Mouse (Mus musculus) layer of hippocampus, adult 11-12 months (tissue): ENCODE measurements at regions not wholly inside any gene's neighbourhood (a gene's known extent, or its start where the extent isn't known, plus 50 kb on each side); places are given as distances from the start of the nearest gene placed in this dataset.

Experiments used
- DNase-seq: peaks from one replicate; pipeline ENCODE4 v3.0.0; 2022; ENCODE audit warnings: low spot score

- DNase-seq: no peak
These were observed 106.8 kb upstream of the Kit start for GRCm38 (mm10) chr5:75467916-75468315.

GRCm38 (mm10) chr5:75471010-75471409, 103.7 kb upstream of the Kit start:
- no peak for DNase-seq

GRCm38 (mm10) chr5:75472484-75472883, 102.2 kb upstream of the Kit start:
- DNase-seq: no peak

GRCm38 (mm10) chr5:75475414-75475813, 99.3 kb upstream of the Kit start:
- no peak for DNase-seq

- DNase-seq: no peak
These were observed 96.2 kb upstream of the Kit start for GRCm38 (mm10) chr5:75478499-75478898.

DNA sequence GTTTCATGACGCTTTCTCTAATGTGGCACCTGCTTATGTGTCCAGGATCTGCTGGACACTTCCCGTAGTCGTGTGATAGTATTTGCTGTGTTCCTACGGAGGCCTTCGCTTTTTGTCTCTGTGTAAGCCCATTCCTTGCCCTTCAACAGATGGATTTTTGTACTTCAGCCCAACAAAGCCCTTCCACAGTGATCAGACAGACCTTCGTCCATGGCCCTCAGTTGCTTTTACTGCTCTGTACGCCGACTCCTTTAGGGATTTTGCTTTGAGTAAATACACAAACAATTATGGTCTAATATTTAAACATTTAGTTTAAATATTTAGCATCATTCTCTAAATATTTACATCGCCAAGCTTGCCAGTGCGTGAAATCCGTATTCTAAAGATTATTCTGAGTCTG, 95.6 kb upstream of the Kit start:
- DNase-seq: no peak

DNA sequence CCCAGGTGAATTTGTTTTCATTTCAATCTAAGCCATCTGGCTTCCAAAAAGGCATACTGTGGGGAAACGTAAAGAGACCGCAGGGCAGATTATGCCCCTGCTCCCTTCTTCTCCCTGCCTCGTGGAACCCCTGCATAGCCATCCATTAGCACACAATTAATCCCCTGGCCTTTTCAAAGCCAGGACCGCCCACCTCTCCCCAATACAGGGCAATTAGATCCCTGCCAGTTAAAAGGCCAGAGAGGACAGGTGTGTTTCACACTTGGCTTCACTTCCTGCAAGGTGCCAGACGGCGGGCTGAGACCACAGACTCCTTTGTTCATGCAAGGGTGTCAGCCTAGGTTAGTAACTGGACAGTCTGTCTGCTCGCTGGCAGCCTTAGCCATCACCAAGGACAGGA, 93.1 kb upstream of the Kit start:
- DNase-seq: no peak

- DNase-seq: no peak
These were observed 90.4 kb upstream of the Kit start for GRCm38 (mm10) chr5:75484330-75484729.

DNA sequence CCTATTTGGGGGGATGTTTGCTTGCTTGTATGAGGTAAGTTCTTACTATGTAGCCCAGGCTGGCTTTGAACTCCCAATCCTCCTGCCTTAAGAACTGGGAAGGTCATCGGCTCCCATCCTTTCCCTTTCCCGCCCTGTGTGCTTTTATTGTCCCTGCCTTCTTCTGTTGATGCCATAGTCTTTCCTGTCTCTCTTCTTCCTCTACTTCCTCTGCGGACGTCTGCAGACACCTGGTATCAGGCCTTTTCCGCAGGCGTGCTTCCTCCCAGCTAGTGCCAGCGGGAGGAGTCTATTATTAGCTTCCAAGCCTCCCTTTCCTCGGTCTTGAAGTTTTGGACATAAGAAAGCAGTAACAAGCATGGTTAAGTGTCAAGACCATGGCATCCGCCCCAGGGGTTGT, 83.9 kb upstream of the Kit start:
- DNase-seq: no peak

GRCm38 (mm10) chr5:75494143-75494542, 80.6 kb upstream of the Kit start:
- no peak for DNase-seq

DNA sequence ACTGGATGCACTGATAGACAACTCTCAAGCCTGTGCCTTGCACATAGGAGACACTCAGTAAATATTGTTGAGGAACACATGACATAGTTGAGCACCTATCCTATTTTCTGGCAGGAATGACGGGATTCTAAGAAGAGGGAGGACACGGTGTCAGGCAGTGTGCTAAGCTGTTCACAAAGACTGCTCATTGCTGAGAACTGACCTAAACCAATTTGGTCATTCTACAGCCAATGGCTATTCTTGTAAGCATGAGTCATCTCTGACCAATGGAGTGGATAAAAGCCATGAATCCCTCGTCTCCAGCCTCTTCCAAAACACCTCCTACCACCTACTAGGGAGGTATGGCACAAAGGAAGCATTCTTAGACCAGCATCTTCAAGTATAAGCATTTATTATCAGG, 75.7 kb upstream of the Kit start:
- DNase-seq: no peak

- no peak for DNase-seq
These were observed 75.0 kb upstream of the Kit start for GRCm38 (mm10) chr5:75499695-75500094.

- no peak for DNase-seq
These were observed 73.9 kb upstream of the Kit start for GRCm38 (mm10) chr5:75500654-75501416.

- no peak for DNase-seq
These were observed 71.0 kb upstream of the Kit start for GRCm38 (mm10) chr5:75503673-75504072.

- no peak for DNase-seq
These were observed 61.9 kb upstream of the Kit start for GRCm38 (mm10) chr5:75512521-75513422.

GRCm38 (mm10) chr5:75518213-75518612, 56.5 kb upstream of the Kit start:
- no peak for DNase-seq

GRCm38 (mm10) chr5:75523041-75523678, 51.6 kb upstream of the Kit start:
- no peak for DNase-seq
